Mouse (Mus musculus) spleen, postnatal 0 days (tissue): Measurements from ENCODE around the gene Surf2. TPM values are rescaled to one million over a fixed set of nuclear protein-coding genes. Genes with fewer than 3 reads are reported as not detected.

ENCODE experiments used
- polyA plus RNA-seq: library from polyadenylated mRNA; unstranded; fragments of >200 nt; fragmentation: Nextera tagmentation; extraction: Ambion mirVana; gene quantifications from 2 replicates; pipeline ENCODE4 v1.2.1, GENCODE M21; 2015

Surf2 gene
- polyA plus RNA-seq, result 25.1 and 28.1 TPM in 2 replicates

DNA sequence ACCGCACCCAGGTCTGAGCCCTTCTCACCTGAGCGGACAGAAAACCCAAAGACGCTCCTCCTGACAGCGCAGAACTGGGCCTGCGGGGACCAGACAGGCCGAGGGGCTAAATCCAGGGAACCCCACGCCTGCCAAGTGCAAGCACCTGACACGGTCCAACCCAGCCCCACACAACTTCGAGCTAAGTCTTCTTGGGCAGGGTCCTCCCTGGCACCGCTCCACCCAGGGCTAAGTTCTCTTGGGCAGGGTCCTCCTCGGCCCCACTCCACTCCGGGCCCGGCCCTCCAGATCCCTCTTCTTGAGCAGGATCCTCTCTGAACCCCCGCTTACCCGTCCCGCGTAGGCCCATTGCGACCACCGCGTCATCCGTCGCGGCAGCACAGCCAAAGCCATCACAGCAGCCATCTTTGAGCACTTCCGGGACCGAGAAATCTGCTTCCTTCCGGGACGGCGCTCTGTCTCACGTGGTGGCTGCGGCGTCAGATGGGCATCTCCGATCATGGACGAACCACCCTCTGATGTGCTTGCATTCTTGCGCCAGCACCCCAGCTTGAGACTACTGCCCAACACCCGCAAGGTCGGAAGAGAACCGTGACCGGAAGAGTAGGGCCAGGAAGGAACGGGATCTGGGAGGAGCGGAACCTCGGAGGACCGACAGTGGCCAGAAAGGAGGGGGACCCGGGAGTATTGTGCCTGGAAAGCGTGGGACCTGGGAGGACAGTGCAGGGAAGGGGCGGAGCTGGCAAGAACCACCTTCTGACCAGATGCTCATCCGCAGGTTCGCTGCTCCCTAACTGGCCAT, at the start of gene Surf2, which contains the start of gene Surf1:
Surf2 (plus strand) TSS at position 441 of the 802 bp plus-strand sequence.
Surf1 (minus strand) TSS at position 604 of the 802 bp plus-strand sequence.

DNA sequence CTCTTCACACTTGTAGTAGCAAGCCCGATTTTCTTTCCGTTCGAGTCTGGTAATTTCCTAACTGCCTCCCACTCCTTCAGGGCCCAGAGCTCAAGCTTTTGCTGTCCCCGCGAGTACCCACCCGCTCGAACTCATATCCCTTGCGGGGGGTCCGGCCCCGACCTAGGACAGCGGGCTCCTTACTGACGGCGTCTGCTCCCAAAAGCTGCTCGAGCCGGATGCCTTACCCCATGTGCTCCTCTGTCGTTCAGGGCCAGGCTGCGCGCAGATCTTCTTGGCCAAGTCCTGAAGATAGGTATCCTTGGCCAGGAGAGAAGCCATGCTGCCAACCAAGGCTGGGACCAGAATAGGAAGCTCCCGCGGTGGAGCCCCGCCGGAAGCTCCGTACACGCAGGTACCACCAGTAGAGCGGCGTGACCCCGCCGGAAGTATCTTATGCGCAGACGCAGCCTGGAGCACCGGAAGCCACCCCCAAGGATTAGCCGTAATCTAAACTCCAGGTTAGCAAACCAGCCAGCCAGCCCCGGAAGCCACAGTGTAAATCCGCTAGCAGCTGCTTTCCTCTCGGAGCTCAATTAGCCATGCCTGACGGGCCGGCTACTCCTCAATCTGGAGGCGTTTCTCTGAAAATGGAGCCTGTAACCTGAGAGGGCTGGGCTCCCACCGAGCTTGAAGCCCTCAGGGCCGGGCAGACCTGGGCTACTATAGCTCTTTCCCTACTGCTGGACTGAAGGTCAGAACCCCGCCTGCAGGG, 13.5 kb upstream of the Surf2 start, which contains the start of gene Surf6:
Surf6 (minus strand) TSS at position 413 of the 754 bp plus-strand sequence.

DNA sequence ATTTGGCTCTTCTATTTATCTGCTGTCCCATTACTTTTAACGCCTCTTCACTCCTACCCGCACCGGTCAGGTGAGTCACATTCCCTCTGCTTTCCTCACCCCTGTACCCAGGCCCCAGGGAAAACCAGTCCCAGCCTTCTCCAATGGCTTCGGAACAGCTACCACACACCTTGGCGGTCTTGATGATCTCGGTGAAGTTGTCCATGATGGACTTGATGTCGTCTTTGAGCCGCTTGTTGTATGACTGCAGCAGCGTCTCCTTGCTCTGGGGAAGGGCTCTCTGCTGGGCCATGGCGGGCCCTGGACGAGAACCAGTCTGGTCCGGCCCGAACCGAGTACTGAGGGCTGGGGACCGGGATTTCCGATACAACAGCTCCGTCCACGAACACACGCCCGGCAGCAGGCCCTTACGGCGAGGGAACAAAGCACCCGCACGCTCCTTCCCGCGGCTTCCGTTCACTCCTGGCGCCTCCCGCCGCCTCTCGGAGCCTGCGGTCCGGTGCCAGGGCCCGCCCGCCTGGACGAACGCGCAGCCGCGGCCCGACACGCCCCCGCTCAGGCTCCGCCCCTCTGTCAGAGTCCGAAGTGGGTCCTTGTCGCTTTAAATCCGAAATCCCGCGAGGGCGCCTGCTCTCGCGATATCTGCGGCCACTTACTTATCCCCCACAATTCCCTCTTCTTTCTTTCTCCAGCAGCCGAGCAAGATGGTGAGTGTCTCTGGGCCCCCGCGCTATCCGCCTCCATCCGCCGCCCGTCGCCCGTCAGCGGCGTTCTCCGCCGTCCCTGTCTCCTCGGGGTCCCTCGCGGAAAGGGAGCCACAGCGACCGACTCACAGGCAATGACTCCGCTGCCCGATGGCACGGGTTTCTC, 5.8 kb upstream of the Surf2 start, which contains the start of the genes Med22 and Rpl7a:
Med22 (minus strand) TSS at position 554 of the 870 bp plus-strand sequence.
Rpl7a (plus strand) TSS at position 641 of the 870 bp plus-strand sequence.

DNA sequence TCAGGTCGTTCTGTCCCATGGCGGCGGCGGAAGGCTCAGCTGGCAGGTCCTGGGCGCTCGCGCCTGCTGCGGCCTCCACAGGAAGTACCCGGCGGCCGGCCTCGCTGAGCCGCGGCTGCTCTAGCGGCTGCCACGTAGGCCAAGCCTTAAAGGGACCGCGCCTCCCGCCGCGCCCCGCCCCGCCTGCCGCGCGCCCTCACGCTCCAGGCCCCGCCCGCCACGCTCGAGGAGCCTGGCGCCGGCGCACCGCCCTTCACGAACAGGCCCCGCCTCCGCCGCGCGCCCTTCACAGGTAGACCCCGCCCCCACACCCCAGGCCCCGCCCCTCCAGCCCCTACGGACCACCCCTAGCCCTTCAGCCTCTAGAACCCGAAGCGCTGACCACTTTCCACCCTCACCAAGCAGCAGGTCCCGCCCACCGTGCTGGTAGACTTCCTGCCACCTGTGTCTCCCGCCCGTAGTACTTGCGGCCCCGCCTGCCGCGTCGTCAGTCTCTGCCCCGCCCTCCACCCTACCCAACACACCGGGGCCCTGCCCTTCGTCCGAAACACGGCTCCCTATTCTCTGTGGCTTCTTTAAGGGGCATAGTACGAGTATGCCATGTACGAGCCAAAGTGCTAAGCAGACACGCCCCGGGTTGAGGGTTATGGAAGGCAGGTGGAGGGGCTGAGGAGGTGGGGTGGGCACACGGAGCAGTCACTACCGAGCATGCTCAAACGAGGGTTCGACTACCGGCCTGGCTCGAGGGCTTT, 17.3 kb downstream of the Surf2 start, which contains the start of the genes Surf4 and Stkld1:
Surf4 (minus strand) TSS at position 625 of the 752 bp plus-strand sequence.
Stkld1 (plus strand) TSS at position 744 of the 752 bp plus-strand sequence.

DNA sequence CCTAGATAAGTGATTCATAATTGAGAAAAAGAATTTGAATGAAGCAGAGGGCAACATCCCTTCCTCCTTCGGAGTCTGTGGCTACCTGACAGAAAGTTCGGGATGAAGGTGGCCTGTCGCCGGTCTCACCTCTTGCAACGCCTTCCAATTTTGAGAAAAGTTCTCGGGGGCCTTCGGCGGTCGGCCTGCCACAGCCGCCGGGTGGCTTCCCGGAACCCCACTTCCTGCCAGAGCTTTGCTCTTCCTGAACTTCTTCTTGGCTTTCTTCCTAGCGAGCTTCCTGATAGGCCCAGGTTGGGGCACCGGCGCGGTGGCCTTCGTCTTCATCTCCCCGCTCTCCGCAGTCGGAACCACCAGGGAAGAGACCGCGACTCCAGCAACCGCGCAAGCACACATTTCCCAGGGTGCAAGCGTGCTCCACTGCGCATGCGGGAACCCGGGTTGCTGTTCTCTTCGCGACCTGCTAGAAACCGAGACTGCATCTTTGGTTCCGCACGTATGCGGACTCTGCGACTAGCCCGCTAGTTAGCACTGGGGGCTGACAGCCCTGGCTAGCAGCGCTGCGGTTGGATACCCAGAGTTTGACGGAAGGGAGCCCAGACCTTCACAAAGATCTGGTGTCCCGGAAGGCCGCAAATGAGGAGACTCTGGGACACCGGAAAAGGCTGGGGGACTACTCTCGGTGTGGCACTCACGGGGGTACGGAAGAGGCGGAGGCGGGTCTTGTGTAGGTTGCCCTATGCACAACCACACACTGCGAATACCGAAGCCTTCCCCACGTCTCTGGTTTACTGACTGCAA, 48.0 kb downstream of the Surf2 start, which contains the start of gene Rexo4:
Rexo4 (minus strand) TSS at position 464 of the 801 bp plus-strand sequence.

Other genes with a start within 250 kb of the Surf2 start
- gene Lcn4, start 245.1 kb upstream of the Surf2 start, polyA plus RNA-seq, result 0.40 TPM in 1 of 2 replicates, not detected in the other
- not detected in 2 replicates for gene Abo, start 51.4 kb upstream of the Surf2 start, polyA plus RNA-seq
- gene Surf6, start 13.5 kb upstream of the Surf2 start, polyA plus RNA-seq, result 11.8 and 12.7 TPM in 2 replicates
- gene Med22, start 5.7 kb upstream of the Surf2 start, polyA plus RNA-seq, result 20.2 and 22.1 TPM in 2 replicates
- gene Rpl7a, start 5.6 kb upstream of the Surf2 start, polyA plus RNA-seq, result 585 and 601 TPM in 2 replicates
- gene Surf1, start 163 bp downstream of the Surf2 start, polyA plus RNA-seq, result 39.3 and 44.2 TPM in 2 replicates
- gene Surf4, start 17.6 kb downstream of the Surf2 start, polyA plus RNA-seq, result 67.8 and 83.4 TPM in 2 replicates
- 0.25 and 0.34 TPM in 2 replicates for gene Stkld1, start 17.7 kb downstream of the Surf2 start, polyA plus RNA-seq
- gene Rexo4, start 48.0 kb downstream of the Surf2 start, polyA plus RNA-seq, result 20.5 and 22.9 TPM in 2 replicates
- 0.08 and 0.10 TPM in 2 replicates for gene Adamts13, start 57.0 kb downstream of the Surf2 start, polyA plus RNA-seq
- 14.5 and 17.3 TPM in 2 replicates for gene Cacfd1, start 93.6 kb downstream of the Surf2 start, polyA plus RNA-seq
- gene Slc2a6, start 111.6 kb downstream of the Surf2 start, polyA plus RNA-seq, result 2.7 and 4.1 TPM in 2 replicates
- gene Mymk, start 155.8 kb downstream of the Surf2 start, polyA plus RNA-seq, result 0.11 and 0.24 TPM in 2 replicates
- 13.4 and 16.4 TPM in 2 replicates for gene Adamtsl2, start 163.0 kb downstream of the Surf2 start, polyA plus RNA-seq
- 0.05 TPM in 2 replicates for gene Fam163b, start 226.1 kb downstream of the Surf2 start, polyA plus RNA-seq
- not detected in 2 replicates for gene Dbh, start 248.9 kb downstream of the Surf2 start, polyA plus RNA-seq